Mouse (Mus musculus) neural tube, embryonic 14.5 days (tissue): ENCODE results near the gene Higd1a. TPM values are rescaled to one million over a fixed set of nuclear protein-coding genes. Genes with fewer than 3 reads are reported as not detected.

Experiments
- ATAC-seq: fragments of 200-750 bp; cut with Nextera tagmentation; 2 replicates; pipeline ENCODE4 v1.8.0; 2017; ENCODE audit warnings: low read depth, mild to moderate bottlenecking, moderate TSS enrichment, moderate library complexity
- H3K27ac ChIP-seq: fragments of 300-500 bp; sonication (generic); 2 replicates; pipeline ENCODE4 v1.5.1; 2014; ENCODE audit warnings: low read depth, mild to moderate bottlenecking, control low read depth, low read length, moderate library complexity, mixed read lengths
- H3K27me3 ChIP-seq: fragments of 300-500 bp; sonication (generic); 2 replicates; pipeline ENCODE4 v1.6.1; 2014; ENCODE audit warnings: low read length; ENCODE audit not compliant: control insufficient read depth, insufficient read depth
- H3K36me3 ChIP-seq: fragments of 300-500 bp; sonication (generic); 2 replicates; pipeline ENCODE4 v1.6.1; 2014; ENCODE audit warnings: low read length, mixed read lengths; ENCODE audit not compliant: control insufficient read depth, insufficient read depth
- H3K4me1 ChIP-seq: fragments of 300-500 bp; sonication (generic); 2 replicates; pipeline ENCODE4 v1.6.1; 2014; ENCODE audit warnings: low read length; ENCODE audit not compliant: control insufficient read depth, insufficient read depth
- H3K4me2 ChIP-seq: fragments of 300-500 bp; sonication (generic); 2 replicates; pipeline ENCODE4 v1.6.1; 2014; ENCODE audit warnings: mild to moderate bottlenecking, low read depth, low read length, control low read depth
- H3K4me3 ChIP-seq: fragments of 300-500 bp; sonication (generic); 2 replicates; pipeline ENCODE4 v1.5.1; 2014; ENCODE audit warnings: low read depth, low read length, control low read depth, mixed read lengths
- H3K9ac ChIP-seq: fragments of 300-500 bp; sonication (generic); replicated peaks from 2 replicates; pipeline ENCODE4 v1.6.1; 2014; ENCODE audit warnings: low read depth, mild to moderate bottlenecking, control low read depth, low read length, mixed read lengths
- H3K9me3 ChIP-seq: fragments of 300-500 bp; sonication (generic); 2 replicates; pipeline ENCODE4 v1.6.1; 2016; ENCODE audit warnings: low read length; ENCODE audit not compliant: control insufficient read depth
- WGBS: fragments of 180-500 bp; shearing (Covaris S2); extraction: QIAGEN DNeasy Blood & Tissue Kit; methylation state at CpG from one replicate; pipeline ENCODE4 v1.1.7; 2014; 5-methylcytosine and 5-hydroxymethylcytosine counted together
- polyA plus RNA-seq: library from polyadenylated mRNA; unstranded; fragments of >200 nt; fragmentation: Nextera tagmentation; extraction: Ambion mirVana; gene quantifications from 2 replicates; pipeline ENCODE4 v1.2.1, GENCODE M21; 2014

The Higd1a gene
- polyA plus RNA-seq, 1 experiment from 2014 or later, result 159 TPM

GRCm38 (mm10) chr9:121819771-121820471 is 38.2 kb downstream of the Higd1a start:
- no peaks in the 10 kb centered on the region for H3K9me3 ChIP-seq

GRCm38 (mm10) chr9:121819073-121819770 is 38.9 kb downstream of the Higd1a start:
- 78% methylated on average over 9 of the region's 9 CpGs for WGBS
- Histone ChIP-seq H3K4me1 (peaks cover 6% of the 10 kb centered on the region; the same call in 1 of the 2 replicates), H3K4me3 (no peak overlapping the region), H3K27me3 (no peaks in the 10 kb centered on the region), H3K9ac (no peak overlapping the region), H3K4me2 (no peak overlapping the region), H3K9me3 (no peaks in the 10 kb centered on the region), H3K27ac (no peak overlapping the region), H3K36me3 (no peaks in the 10 kb centered on the region)
- ATAC-seq, result no peak

More at GRCm38 (mm10) chr9:121819771-121820471, 38.2 kb downstream of the Higd1a start:
- H3K9ac ChIP-seq, result no peak overlapping the region
- 64% methylated on average over 7 of the region's 7 CpGs for WGBS
- H3K4me2 ChIP-seq, result no peak overlapping the region
- no peaks in the 10 kb centered on the region for H3K27me3 ChIP-seq
- no peaks in the 10 kb centered on the region for H3K36me3 ChIP-seq
- no peak overlapping the region for H3K27ac ChIP-seq
- no peak overlapping the region for H3K4me3 ChIP-seq
- no peak for ATAC-seq
- peaks cover 6% of the 10 kb centered on the region; the same call in 1 of the 2 replicates for H3K4me1 ChIP-seq

DNA sequence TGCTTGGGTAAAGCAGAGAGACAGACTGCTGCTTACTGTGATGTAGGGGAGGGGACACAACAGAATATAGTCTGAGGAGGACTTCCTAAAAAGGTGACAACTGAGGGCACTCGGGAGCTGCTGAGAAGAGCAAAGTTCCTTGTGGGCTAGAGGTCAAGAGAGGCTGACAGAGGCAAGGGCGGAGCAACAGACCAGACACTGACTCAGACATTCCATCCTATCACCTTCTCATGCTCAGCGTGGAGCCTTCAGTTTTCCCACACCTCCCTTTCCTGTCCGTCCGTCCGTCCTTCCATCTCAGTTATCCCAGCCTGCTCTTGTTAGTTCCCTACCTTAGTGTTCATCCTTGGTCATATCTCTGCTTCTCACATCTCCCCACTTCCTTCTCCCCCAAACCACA is 43.0 kb downstream of the Higd1a start:
- Histone ChIP-seq H3K4me3 (no peak overlapping the region), H3K9me3 (no peaks in the 10 kb centered on the region), H3K27me3 (no peaks in the 10 kb centered on the region), H3K36me3 (no peaks in the 10 kb centered on the region), H3K4me1 (peaks cover 11% of the 10 kb centered on the region), H3K4me2 (no peak overlapping the region), H3K9ac (no peak overlapping the region), H3K27ac (no peak overlapping the region)
- WGBS, result 81% methylated on average over 6 of the region's 6 CpGs
- no peak for ATAC-seq

DNA sequence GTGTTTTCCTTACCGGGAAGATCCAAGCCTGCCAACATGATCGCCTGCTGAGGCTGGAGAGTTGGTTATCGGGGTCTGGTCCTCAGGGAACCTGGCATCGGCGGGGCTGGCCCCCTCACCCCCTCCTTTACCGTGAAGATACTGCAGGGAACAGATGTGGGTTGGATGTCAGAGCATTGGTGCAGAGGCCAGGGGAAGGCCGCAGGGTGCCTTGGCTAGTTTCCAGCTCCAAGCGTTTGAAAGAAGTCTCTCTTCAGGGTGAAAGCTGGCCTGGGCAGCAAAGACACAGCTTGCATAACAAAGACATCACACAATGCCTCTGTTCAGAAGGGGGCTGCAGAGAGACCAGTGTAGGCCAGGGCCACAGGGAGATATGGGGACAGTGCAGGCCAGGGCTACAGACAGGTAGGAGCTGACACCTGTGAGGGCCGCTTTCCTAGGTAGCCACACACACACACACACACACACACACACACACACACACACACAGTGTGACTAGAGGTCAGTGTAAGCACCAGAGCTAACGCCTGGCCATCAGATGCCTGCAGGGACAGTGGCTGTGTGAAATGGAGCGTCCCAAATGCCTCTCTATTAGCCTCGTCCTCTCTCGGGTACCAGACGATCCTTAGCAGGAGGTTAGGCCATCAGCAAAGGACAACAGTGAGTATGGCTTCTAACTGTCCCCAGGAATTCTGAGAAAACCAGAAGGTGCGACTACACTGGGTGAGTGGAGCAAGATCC is 47.9 kb downstream of the Higd1a start:
- Histone ChIP-seq H3K27ac (peak overlapping the region; percentile 40; the same call in 1 of the 2 replicates), H3K4me2 (no peak overlapping the region), H3K9ac (no peak overlapping the region), H3K4me3 (no peak overlapping the region), H3K9me3 (no peaks in the 10 kb centered on the region), H3K4me1 (peaks cover 17% of the 10 kb centered on the region), H3K27me3 (no peaks in the 10 kb centered on the region), H3K36me3 (no peaks in the 10 kb centered on the region)
- peak; percentile 57 for ATAC-seq
- WGBS, result 15% methylated on average over 15 of the region's 15 CpGs

- no peaks in the 10 kb centered on the region for H3K27me3 ChIP-seq
- H3K36me3 ChIP-seq, result no peaks in the 10 kb centered on the region
- ATAC-seq, result no peak
- no peak overlapping the region for H3K4me2 ChIP-seq
- no peaks in the 10 kb centered on the region for H3K9me3 ChIP-seq
- no peak overlapping the region for H3K4me3 ChIP-seq
- peaks cover 17% of the 10 kb centered on the region for H3K4me1 ChIP-seq
- H3K9ac ChIP-seq, result no peak overlapping the region
- H3K27ac ChIP-seq, result no peak overlapping the region
- 45% methylated on average over 3 of the region's 3 CpGs for WGBS
Observed at GRCm38 (mm10) chr9:121808511-121808910, 49.7 kb downstream of the Higd1a start.

GRCm38 (mm10) chr9:121807947-121808346 is 50.2 kb downstream of the Higd1a start:
- Histone ChIP-seq H3K9me3 (no peaks in the 10 kb centered on the region), H3K27me3 (no peaks in the 10 kb centered on the region), H3K4me3 (no peak overlapping the region), H3K9ac (no peak overlapping the region), H3K4me2 (no peak overlapping the region), H3K4me1 (peaks cover 17% of the 10 kb centered on the region), H3K27ac (no peak overlapping the region), H3K36me3 (no peaks in the 10 kb centered on the region)
- ATAC-seq, result no peak
- 56% methylated on average over 7 of the region's 7 CpGs for WGBS

- Histone ChIP-seq H3K9ac (no peak overlapping the region), H3K4me2 (no peak overlapping the region), H3K4me1 (peaks cover 17% of the 10 kb centered on the region), H3K36me3 (no peaks in the 10 kb centered on the region), H3K27me3 (no peaks in the 10 kb centered on the region), H3K27ac (no peak overlapping the region), H3K9me3 (no peaks in the 10 kb centered on the region), H3K4me3 (no peak overlapping the region)
- WGBS, result 48% methylated on average over 1 of the region's 1 CpGs
- ATAC-seq, result no peak
Observed at GRCm38 (mm10) chr9:121807546-121807945, 50.6 kb downstream of the Higd1a start.

DNA sequence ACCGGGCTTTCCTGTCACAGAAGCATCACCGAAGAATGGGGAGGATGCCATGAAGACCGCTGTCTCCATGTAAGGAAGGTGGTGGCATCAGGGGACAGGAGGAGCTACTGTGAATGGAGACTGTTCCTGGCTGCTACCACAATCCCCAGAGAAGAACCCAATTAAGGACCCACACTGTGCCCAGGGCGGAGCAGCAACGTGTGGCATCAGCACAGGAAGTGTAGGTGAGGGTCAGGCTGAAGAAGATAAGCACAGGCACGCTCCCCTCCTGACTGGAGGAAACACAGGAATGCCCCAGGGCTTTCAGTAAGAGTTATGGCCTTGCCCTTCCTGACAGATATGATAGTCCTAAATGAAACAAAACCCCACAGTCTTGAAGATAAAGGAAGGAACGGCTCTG is 55.4 kb downstream of the Higd1a start:
- no peaks in the 10 kb centered on the region for H3K4me1 ChIP-seq
- 72% methylated on average over 7 of the region's 7 CpGs for whole genome bisulfite sequencing
- H3K27me3 ChIP-seq, result no peaks in the 10 kb centered on the region
- H3K36me3 ChIP-seq, result no peaks in the 10 kb centered on the region
- no peak overlapping the region for H3K27ac ChIP-seq
- no peak overlapping the region for H3K4me2 ChIP-seq
- no peak overlapping the region for H3K9ac ChIP-seq
- no peak for ATAC-seq
- H3K4me3 ChIP-seq, result no peak overlapping the region
- no peaks in the 10 kb centered on the region for H3K9me3 ChIP-seq
